Mouse (Mus musculus) cerebellum, adult 2 months (tissue): ENCODE data around the gene Cct8l1.

Experiments
- CTCF ChIP-seq: fragments of 200-500 bp; IDR thresholded peaks from 2 replicates; pipeline ENCODE4 v1.5.1; 2011; ENCODE audit warnings: low read depth, mild to moderate bottlenecking, control low read depth, low read length, moderate library complexity, borderline replicate concordance; ENCODE audit not compliant: insufficient read depth
- POLR2A ChIP-seq: fragments of 200-500 bp; IDR thresholded peaks from 2 replicates; pipeline ENCODE4 v1.6.1; 2011; ENCODE audit warnings: low read length, control low read depth, borderline replicate concordance; ENCODE audit not compliant: insufficient read depth

DNA sequence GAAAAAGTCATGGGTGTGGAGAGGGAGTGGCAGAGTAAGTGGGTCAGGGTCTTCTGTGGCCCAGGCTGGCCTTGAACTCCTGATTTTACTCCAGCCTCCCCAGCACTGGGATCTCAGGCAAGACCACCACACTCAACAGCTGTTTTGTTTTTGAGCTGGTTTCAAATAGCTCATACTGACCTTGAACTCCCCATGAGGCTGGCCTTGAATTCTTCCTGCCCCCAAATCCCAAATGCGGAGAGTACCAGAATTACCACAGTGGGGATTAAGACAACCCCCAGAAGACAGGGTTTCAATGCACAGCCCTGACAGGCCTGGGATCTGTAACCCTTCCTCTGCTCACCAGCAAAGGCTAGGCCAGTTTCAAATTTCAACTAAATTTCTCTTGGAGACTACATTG, 12.1 kb downstream of the Cct8l1 start:
- no peak for TF ChIP-seq CTCF
- TF ChIP-seq POLR2A, result no peak
